Mouse (Mus musculus) heart, postnatal 25 days (tissue): ENCODE results near the gene Ttyh3. TPM values are rescaled to one million over a fixed set of nuclear protein-coding genes. Genes with fewer than 3 reads are reported as not detected.
A peak's percentile ranks its signal among the peaks of the same experiment; 100 is the strongest.

Source experiments
- DNase-seq: peaks from one replicate; pipeline ENCODE4 v3.0.0; 2022; ENCODE audit warnings: low spot score
- intact Hi-C: fragments of 180-260 bp; cut with DNase I; formaldehyde crosslinking; loops from one replicate; pipeline ENCODE4 v1.15.1; 2025
- total RNA-seq, 2 experiments: library from RNA; stranded (reverse); gene quantifications; 2 replicates each; pipeline ENCODE4 v1.2.3; 2021

The Ttyh3 gene
- total RNA-seq, 2 experiments from 2014 or later, result 15.6 to 18.6 TPM

GRCm38 (mm10) chr5:140594846-140595245 lies 54.0 kb downstream of the Ttyh3 start:
- no peak for DNase-seq
- intact Hi-C loops, result no loop called here

GRCm38 (mm10) chr5:140589082-140589774 lies 59.6 kb downstream of the Ttyh3 start:
- intact Hi-C loops, result no loop called here
- no peak for DNase-seq

- DNase-seq, result no peak
- intact Hi-C loops, result no loop called here
These were observed 65.0 kb downstream of the Ttyh3 start for GRCm38 (mm10) chr5:140583732-140584368.

- no peak for DNase-seq
- intact Hi-C loops, result no loop called here
These were observed 65.7 kb downstream of the Ttyh3 start for GRCm38 (mm10) chr5:140582995-140583731.

- intact Hi-C loops, result no loop called here
- DNase-seq, result no peak
These were observed 67.3 kb downstream of the Ttyh3 start for GRCm38 (mm10) chr5:140581569-140581968.

- DNase-seq, result no peak
- intact Hi-C loops, result no loop called here
These were observed 69.1 kb downstream of the Ttyh3 start for GRCm38 (mm10) chr5:140579771-140580170.

GRCm38 (mm10) chr5:140579221-140579620 lies 69.6 kb downstream of the Ttyh3 start:
- intact Hi-C loops, result no loop called here

GRCm38 (mm10) chr5:140575381-140575866 lies 73.4 kb downstream of the Ttyh3 start:
- intact Hi-C loops, result no loop called here
- DNase-seq, result peak; percentile 63

More at GRCm38 (mm10) chr5:140579221-140579620, 69.6 kb downstream of the Ttyh3 start:
- no peak for DNase-seq

GRCm38 (mm10) chr5:140572611-140573010 lies 76.2 kb downstream of the Ttyh3 start:
- DNase-seq, result peak; percentile 66
- intact Hi-C loops, result no loop called here

GRCm38 (mm10) chr5:140571673-140572072 lies 77.2 kb downstream of the Ttyh3 start:
- DNase-seq, result peak; percentile 88
- intact Hi-C loops, result no loop called here

- intact Hi-C loops, result no loop called here
- no peak for DNase-seq
These were observed 77.6 kb downstream of the Ttyh3 start for GRCm38 (mm10) chr5:140571201-140571600.

Other genes starting within 250 kb of the Ttyh3 start
- gene Eif3b, start 229.7 kb downstream of the Ttyh3 start, total RNA-seq, result 10 to 100 TPM; 84.8 to 87.5 TPM
- gene Gm4869, start 203.4 kb downstream of the Ttyh3 start, total RNA-seq, result not detected
- gene Chst12, start 143.5 kb downstream of the Ttyh3 start, total RNA-seq, result 1 to 10 TPM; 6.1 to 6.9 TPM
- gene Grifin, start 84.0 kb downstream of the Ttyh3 start, total RNA-seq, result not detected
- gene Lfng, start 41.7 kb downstream of the Ttyh3 start, total RNA-seq, result 10 to 100 TPM in 1 of 2 experiments, 1 to 10 TPM in 1; 7.3 to 10.8 TPM
- 1 to 10 TPM; 4.5 to 7.5 TPM for gene Iqce, start 53.3 kb upstream of the Ttyh3 start, total RNA-seq
- gene Brat1, start 56.0 kb upstream of the Ttyh3 start, total RNA-seq, result 1 to 10 TPM; 7.2 to 8.4 TPM
- gene Amz1, start 75.1 kb upstream of the Ttyh3 start, total RNA-seq, result under 1 TPM; 0.08 to 0.44 TPM
- 10 to 100 TPM; 89.2 to 97.2 TPM for gene Gna12, start 181.4 kb upstream of the Ttyh3 start, total RNA-seq